Mouse (Mus musculus) kidney, postnatal 0 days (tissue): ENCODE measurements around the gene 1700037C18Rik. TPM values are rescaled to one million over a fixed set of nuclear protein-coding genes. Genes with fewer than 3 reads are reported as not detected.
"Not testable (repeated sequence)": the region's sequence is repeated elsewhere in the genome, so short reads cannot be mapped to it uniquely, and the experiment has no call there.

ENCODE experiments used
- ATAC-seq: fragments of 200-750 bp; cut with Nextera tagmentation; replicated peaks from 2 replicates; pipeline ENCODE4 v1.8.0; 2017; ENCODE audit warnings: low read depth, moderate number of reproducible peaks, moderate TSS enrichment, moderate library complexity; ENCODE audit not compliant: low FRiP score
- DNase-seq: peaks from one replicate; pipeline ENCODE4 v3.0.0-alpha.2; 2016; ENCODE audit warnings: low spot score
- H3K27ac ChIP-seq: fragments of 300-500 bp; sonication (generic); 2 replicates; pipeline ENCODE4 v1.5.1; 2014; ENCODE audit warnings: mild to moderate bottlenecking
- H3K27me3 ChIP-seq: fragments of 300-500 bp; sonication (generic); 2 replicates; pipeline ENCODE4 v1.6.1; 2014; ENCODE audit warnings: low read length, mixed read lengths; ENCODE audit not compliant: insufficient read depth
- H3K36me3 ChIP-seq: fragments of 300-500 bp; sonication (generic); 2 replicates; pipeline ENCODE4 v1.6.1; 2014; ENCODE audit warnings: low read length, mixed read lengths; ENCODE audit not compliant: insufficient read depth
- H3K4me1 ChIP-seq: fragments of 300-500 bp; sonication (generic); replicated peaks from 2 replicates; pipeline ENCODE4 v1.6.1; 2014; ENCODE audit warnings: antibody characterized with exemption, low read length, mixed read lengths; ENCODE audit not compliant: insufficient read depth
- H3K4me2 ChIP-seq: fragments of 300-500 bp; sonication (generic); 2 replicates; pipeline ENCODE4 v1.6.1; 2014; ENCODE audit warnings: mild to moderate bottlenecking, low read length, moderate library complexity, mixed read lengths
- H3K4me3 ChIP-seq: fragments of 300-500 bp; sonication (generic); replicated peaks from 2 replicates; pipeline ENCODE4 v1.5.1; 2014; ENCODE audit warnings: low read depth, low read length
- H3K9ac ChIP-seq: fragments of 300-500 bp; sonication (generic); 2 replicates; pipeline ENCODE4 v1.6.1; 2014; ENCODE audit warnings: low read depth, low read length
- H3K9me3 ChIP-seq: fragments of 300-500 bp; sonication (generic); replicated peaks from 2 replicates; pipeline ENCODE4 v1.6.1; 2016; ENCODE audit warnings: low read length, inconsistent platforms, mixed read lengths
- CTCF ChIP-seq: IDR thresholded peaks from 2 replicates; pipeline ENCODE4 v1.5.1; 2016; ENCODE audit warnings: antibody characterized with exemption, low read depth, mild to moderate bottlenecking, moderate library complexity
- whole genome bisulfite sequencing: fragments of 180-500 bp; shearing (Covaris S2); extraction: QIAGEN DNeasy Blood & Tissue Kit; methylation state at CpG from one replicate; pipeline ENCODE4 v1.1.7; 2014; 5-methylcytosine and 5-hydroxymethylcytosine counted together
- microRNA-seq: library from miRNA; unstranded; fragments of <30 nt; microRNA quantifications from one replicate; pipeline ENCODE4, GENCODE M21; 2016
- polyA plus RNA-seq: library from polyadenylated mRNA; unstranded; fragments of >200 nt; fragmentation: Nextera tagmentation; extraction: Ambion mirVana; gene quantifications from 2 replicates; pipeline ENCODE4 v1.2.1, GENCODE M21; 2015

The 1700037C18Rik gene
- polyA plus RNA-seq, 1 experiment from 2014 or later: 11.4 TPM

DNA sequence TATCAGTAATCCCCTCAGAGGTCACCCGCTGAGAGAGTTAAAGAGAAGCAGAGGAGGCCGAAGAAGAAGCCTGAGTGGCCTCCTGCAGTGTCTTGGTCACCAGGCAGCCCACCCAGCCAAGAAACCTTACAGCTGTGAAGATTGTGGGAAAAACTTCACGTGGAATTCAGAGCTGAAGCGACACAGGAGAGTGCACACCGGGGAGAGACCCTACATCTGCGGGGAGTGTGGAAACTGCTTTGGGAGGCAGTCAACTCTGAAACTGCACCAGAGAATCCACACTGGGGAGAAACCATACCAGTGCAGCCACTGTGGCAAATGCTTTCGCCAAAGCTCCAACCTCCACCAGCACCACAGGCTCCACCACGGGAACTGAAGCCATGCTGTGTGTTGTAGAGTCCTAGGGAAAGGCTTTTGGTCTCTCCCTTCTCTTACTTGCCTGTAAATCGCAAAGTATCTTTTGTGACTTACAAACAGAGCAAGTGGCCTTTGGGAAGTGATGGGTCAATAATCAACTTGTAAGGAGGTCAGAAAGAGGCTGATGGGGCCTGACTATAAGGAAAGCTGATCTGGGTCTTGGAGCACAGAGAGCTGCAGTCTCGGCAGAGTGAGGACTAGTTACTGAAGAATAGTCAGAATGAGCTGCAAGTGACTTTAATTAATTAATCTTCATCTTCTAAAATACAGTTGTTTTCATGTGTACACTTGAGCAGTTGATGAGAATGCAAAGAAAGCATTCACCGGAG lies 53.9 kb downstream of the 1700037C18Rik start:
- Histone ChIP-seq H3K9me3 (no peaks in the 10 kb centered on the region), H3K4me3 (no peak overlapping the region), H3K4me1 (no peaks in the 10 kb centered on the region), H3K4me2 (no peak overlapping the region), H3K27ac (0 out of 2 replicates have a peak overlapping the region, but pooled peaks have one; percentile 5), H3K9ac (no peak overlapping the region), H3K27me3 (no peaks in the 10 kb centered on the region), H3K36me3 (no peaks in the 10 kb centered on the region)
- 50% methylated on average over 11 of the region's 11 CpGs for WGBS
- DNase-seq (peak; percentile 58), ATAC-seq (peak; percentile 54; the same call in 1 of the 2 replicates)
- no peak for TF ChIP-seq CTCF

DNA sequence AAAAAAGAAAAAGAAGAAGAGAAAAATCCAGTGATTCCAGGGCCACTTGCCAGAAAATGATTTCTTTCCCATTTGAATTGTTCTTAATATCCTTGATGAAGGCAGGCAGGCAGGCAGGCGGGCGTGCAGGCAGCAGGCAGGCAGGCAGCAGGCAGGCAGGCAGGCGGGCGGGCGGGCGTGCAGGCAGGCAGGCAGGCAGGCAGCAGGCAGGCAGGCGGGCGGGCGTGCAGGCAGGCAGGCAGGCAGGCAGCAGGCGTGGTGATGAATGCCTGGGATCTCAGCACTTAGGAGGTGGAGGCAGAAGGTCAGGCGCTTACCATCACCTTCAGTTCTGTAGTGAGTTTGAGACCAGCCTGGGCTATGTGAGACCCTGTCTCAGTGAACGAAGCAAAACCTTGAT lies 55.9 kb downstream of the 1700037C18Rik start:
- no peaks in the 10 kb centered on the region for H3K9me3 ChIP-seq
- H3K4me1 ChIP-seq: no peaks in the 10 kb centered on the region
- no peak for DNase-seq
- H3K27ac ChIP-seq: no peak overlapping the region
- no peak for ATAC-seq
- H3K4me2 ChIP-seq: no peak overlapping the region
- H3K4me3 ChIP-seq: no peak overlapping the region
- H3K36me3 ChIP-seq: no peaks in the 10 kb centered on the region
- H3K9ac ChIP-seq: no peak overlapping the region
- 37% methylated on average over 12 of the region's 12 CpGs for whole genome bisulfite sequencing
- H3K27me3 ChIP-seq: no peaks in the 10 kb centered on the region
- no peak for TF ChIP-seq CTCF

DNA sequence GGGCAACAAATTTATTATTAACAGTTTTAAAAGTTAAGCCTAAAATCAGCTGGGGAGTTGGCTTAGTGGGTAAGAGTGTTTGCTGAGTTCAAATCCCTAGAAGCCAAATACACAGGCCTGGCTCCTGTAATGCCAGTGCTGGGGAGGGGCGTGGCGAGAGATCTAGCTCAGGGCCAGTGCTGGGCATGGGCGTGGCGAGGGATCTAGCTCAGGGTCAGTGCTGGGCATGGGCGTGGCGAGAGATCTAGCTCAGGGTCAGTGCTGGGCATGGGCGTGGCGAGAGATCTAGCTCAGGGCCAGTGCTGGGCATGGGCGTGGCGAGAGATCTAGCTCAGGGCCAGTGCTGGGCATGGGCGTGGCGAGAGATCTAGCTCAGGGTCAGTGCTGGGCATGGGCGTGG lies 57.2 kb downstream of the 1700037C18Rik start:
- 86% methylated on average over 9 of the region's 13 CpGs for WGBS
- not testable (repeated sequence) for H3K36me3 ChIP-seq

DNA sequence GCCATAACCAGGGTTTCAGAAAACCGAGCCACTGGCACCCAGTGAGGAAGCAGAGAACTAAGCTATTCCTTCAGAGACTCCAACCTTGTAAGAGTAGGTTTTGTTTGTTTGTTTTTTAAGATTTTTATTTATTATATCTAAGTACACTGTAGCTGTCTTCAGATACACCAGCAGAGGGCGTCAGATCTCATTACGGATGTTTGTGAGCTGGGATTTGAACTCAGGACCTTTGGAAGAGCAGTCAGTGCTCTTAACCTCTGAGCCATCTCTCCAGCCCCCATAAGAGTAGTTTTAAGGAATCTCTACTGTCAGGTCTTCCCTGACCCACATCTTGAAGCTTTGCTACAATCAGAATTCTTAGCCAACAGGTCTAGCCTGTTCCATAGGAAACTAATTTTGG lies 60.1 kb downstream of the 1700037C18Rik start:
- no peak overlapping the region for H3K4me2 ChIP-seq
- no peaks in the 10 kb centered on the region for H3K36me3 ChIP-seq
- no peak overlapping the region for H3K27ac ChIP-seq
- no peak for ATAC-seq
- H3K4me3 ChIP-seq: no peak overlapping the region
- no peak for DNase-seq
- no peaks in the 10 kb centered on the region for H3K27me3 ChIP-seq
- H3K9me3 ChIP-seq: no peaks in the 10 kb centered on the region
- TF ChIP-seq CTCF: no peak
- H3K4me1 ChIP-seq: no peaks in the 10 kb centered on the region
- no peak overlapping the region for H3K9ac ChIP-seq
- WGBS: 81% methylated on average over 3 of the region's 3 CpGs

More for the DNA sequence above, 57.2 kb downstream of the 1700037C18Rik start:
- not testable (repeated sequence) for ATAC-seq, H3K9me3 ChIP-seq, H3K27ac ChIP-seq, H3K4me1 ChIP-seq, H3K4me2 ChIP-seq, H3K9ac ChIP-seq, DNase-seq, H3K27me3 ChIP-seq, H3K4me3 ChIP-seq

DNA sequence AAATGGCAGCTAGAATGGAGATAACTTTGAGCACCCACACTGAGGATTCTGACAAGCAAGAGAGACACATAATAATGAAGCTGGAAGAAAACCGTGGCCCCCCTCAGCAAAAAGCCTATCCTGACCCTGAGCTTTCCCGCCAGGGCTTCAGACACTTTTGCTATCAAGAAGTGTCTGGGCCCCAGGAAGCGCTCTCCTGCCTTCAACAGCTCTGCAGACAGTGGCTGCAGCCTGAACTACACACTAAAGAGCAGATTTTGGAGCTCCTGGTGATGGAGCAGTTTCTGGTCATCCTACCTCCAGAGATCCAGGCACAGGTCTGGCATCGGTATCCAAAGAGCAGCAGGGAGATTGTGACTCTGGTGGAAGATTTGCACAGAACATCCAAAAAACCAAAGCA lies 60.6 kb downstream of the 1700037C18Rik start:
- Histone ChIP-seq H3K4me1 (no peaks in the 10 kb centered on the region), H3K36me3 (no peaks in the 10 kb centered on the region), H3K27ac (no peak overlapping the region), H3K27me3 (no peaks in the 10 kb centered on the region), H3K4me3 (peak overlapping the region; percentile 68), H3K9ac (no peak overlapping the region), H3K4me2 (peak overlapping the region; percentile 74), H3K9me3 (no peaks in the 10 kb centered on the region)
- DNase-seq (peak; percentile 12), ATAC-seq (no peak)
- no peak for TF ChIP-seq CTCF
- 69% methylated on average over 4 of the region's 4 CpGs for WGBS

DNA sequence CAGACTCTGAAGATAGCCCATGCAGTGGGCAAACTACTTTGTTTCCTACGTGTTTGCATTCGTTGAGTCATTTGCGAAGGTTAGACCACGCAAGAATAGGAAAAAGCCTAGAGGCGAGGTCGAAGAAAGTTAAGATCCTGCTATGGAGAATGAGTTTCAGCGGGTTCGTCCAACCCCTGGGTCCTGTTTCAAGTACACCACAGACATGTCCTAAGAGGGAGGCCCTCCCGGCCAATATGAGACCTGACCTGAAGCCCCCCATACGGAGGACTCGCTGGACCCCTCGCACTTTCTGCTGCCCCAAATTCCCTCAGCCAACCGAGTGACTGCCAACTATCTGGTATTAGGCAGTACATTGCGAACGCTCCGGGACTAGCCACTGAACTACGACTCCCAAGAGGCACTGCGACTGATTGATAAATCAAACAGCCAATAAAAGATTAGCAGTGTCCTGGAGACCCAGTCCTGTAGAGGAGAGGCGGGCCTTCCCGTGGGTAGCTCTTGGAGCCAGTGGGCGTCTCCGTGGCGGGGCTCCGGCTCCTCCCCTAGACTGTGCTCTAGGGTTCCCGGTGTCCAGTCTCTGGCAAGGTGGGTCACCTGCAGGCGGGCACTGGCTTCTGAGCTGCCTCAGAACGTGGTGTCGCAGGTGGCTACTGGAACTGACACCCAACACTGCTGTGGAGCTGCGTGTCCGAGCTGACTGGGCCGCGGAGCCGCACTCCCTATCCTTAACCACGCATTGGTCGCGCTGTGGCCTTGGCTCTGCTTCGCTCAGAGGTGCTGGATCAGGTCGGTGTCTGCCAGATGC lies 61.6 kb downstream of the 1700037C18Rik start, which contains the start of gene Zfp174:
Gene Zfp174 (plus strand): TSS at position 558 of the 808 bp plus-strand sequence.
- Histone ChIP-seq H3K27me3 (no peaks in the 10 kb centered on the region), H3K4me3 (peak within 1 kb of the TSS; percentile 68), H3K9me3 (no peaks in the 10 kb centered on the region), H3K4me1 (no peaks in the 10 kb centered on the region), H3K9ac (peak within 1 kb of the TSS; percentile 70), H3K4me2 (peak within 1 kb of the TSS; percentile 74), H3K36me3 (no peaks in the 10 kb centered on the region), H3K27ac (peak within 1 kb of the TSS; percentile 63)
- peak; percentile 98 for DNase-seq
- WGBS: 2% methylated on average over 38 of the region's 38 CpGs
- 0 out of 2 replicates have a peak, but pooled peaks have one; percentile 19 for TF ChIP-seq CTCF
- peak; percentile 100 for ATAC-seq

Small RNA genes within 50 kb of the gene (microRNA-seq; reads per million reads assigned to microRNA genes)
- gene Gm23493: not detected

Other genes with a start within 250 kb of the 1700037C18Rik start
- not detected in 2 replicates for gene Mefv, start 190.6 kb downstream of the 1700037C18Rik start, polyA plus RNA-seq
- 29.6 and 32.2 TPM in 2 replicates for gene Zfp263, start 164.6 kb downstream of the 1700037C18Rik start, polyA plus RNA-seq
- gene Olfr15, start 77.8 kb downstream of the 1700037C18Rik start, polyA plus RNA-seq: not detected in 2 replicates
- 0.92 and 1.2 TPM in 2 replicates for gene Zfp174, start 61.4 kb downstream of the 1700037C18Rik start, polyA plus RNA-seq
- 40.9 and 45.1 TPM in 2 replicates for gene Naa60, start 36.3 kb downstream of the 1700037C18Rik start, polyA plus RNA-seq
- gene Zfp597, start 24.1 kb downstream of the 1700037C18Rik start, polyA plus RNA-seq: 3.3 and 4.2 TPM in 2 replicates
- gene Gm20695, start 24.0 kb downstream of the 1700037C18Rik start, polyA plus RNA-seq: 2.6 and 2.9 TPM in 2 replicates
- gene Cluap1, start 112 bp upstream of the 1700037C18Rik start, polyA plus RNA-seq: 32.8 and 33.3 TPM in 2 replicates
- 1.1 and 1.3 TPM in 2 replicates for gene Nlrc3, start 67.9 kb upstream of the 1700037C18Rik start, polyA plus RNA-seq
- 11.9 and 13.4 TPM in 2 replicates for gene Slx4, start 95.1 kb upstream of the 1700037C18Rik start, polyA plus RNA-seq
- 6.8 and 7.8 TPM in 2 replicates for gene Dnase1, start 128.3 kb upstream of the 1700037C18Rik start, polyA plus RNA-seq
- gene Trap1, start 169.1 kb upstream of the 1700037C18Rik start, polyA plus RNA-seq: 89.9 and 94.6 TPM in 2 replicates